Mouse (Mus musculus): ENCODE results near the gene Sec31a.

- TF ChIP-seq CTCF (IDR thresholded peaks at IDR 0.05) (peak; percentile 22; the same call in 1 of the 2 replicates), EP300 (IDR thresholded peaks at IDR 0.05) (no peak)
Measured at GRCm38 (mm10) chr5:100393681-100394080, 22.4 kb downstream of the Sec31a start.

Measured in lung, postnatal 0 days (tissue).